Mouse (Mus musculus) stomach, embryonic 15.5 days (tissue): ENCODE data around the gene Adgrb2. TPM values are rescaled to one million over a fixed set of nuclear protein-coding genes. Genes with fewer than 3 reads are reported as not detected.

ENCODE experiments used
- ATAC-seq: fragments of 200-750 bp; cut with Nextera tagmentation; 2 replicates; pipeline ENCODE4 v1.8.0; 2017; ENCODE audit warnings: low read depth, moderate number of reproducible peaks, moderate TSS enrichment; ENCODE audit not compliant: insufficient read depth, low FRiP score
- H3K27ac ChIP-seq: fragments of 300-500 bp; sonication (generic); 2 replicates; pipeline ENCODE4 v1.5.1; 2015; ENCODE audit warnings: mild to moderate bottlenecking, inconsistent platforms
- H3K27me3 ChIP-seq: fragments of 300-500 bp; sonication (generic); replicated peaks from 2 replicates; pipeline ENCODE4 v1.6.1; 2015; ENCODE audit warnings: inconsistent platforms
- H3K36me3 ChIP-seq: fragments of 300-500 bp; sonication (generic); 2 replicates; pipeline ENCODE4 v1.6.1; 2015; ENCODE audit warnings: inconsistent platforms
- H3K4me1 ChIP-seq: fragments of 300-500 bp; sonication (generic); 2 replicates; pipeline ENCODE4 v1.6.1; 2015; ENCODE audit warnings: inconsistent platforms
- H3K4me2 ChIP-seq: fragments of 300-500 bp; sonication (generic); 2 replicates; pipeline ENCODE4 v1.6.1; 2015; ENCODE audit warnings: mild to moderate bottlenecking, inconsistent platforms
- H3K4me3 ChIP-seq: fragments of 300-500 bp; sonication (generic); replicated peaks from 2 replicates; pipeline ENCODE4 v1.5.1; 2015; ENCODE audit warnings: inconsistent platforms
- H3K9ac ChIP-seq: fragments of 300-500 bp; sonication (generic); 2 replicates; pipeline ENCODE4 v1.6.1; 2015; ENCODE audit warnings: inconsistent platforms
- H3K9me3 ChIP-seq: fragments of 300-500 bp; sonication (generic); 2 replicates; pipeline ENCODE4 v1.6.1; 2016; ENCODE audit warnings: inconsistent platforms
- WGBS: fragments of 180-500 bp; shearing (Covaris S2); methylation state at CpG from one replicate; pipeline ENCODE4 v1.1.7; 2015; 5-methylcytosine and 5-hydroxymethylcytosine counted together
- polyA plus RNA-seq: library from polyadenylated mRNA; unstranded; fragments of >200 nt; fragmentation: Nextera tagmentation; extraction: Ambion mirVana; gene quantifications from 2 replicates; pipeline ENCODE4 v1.2.1, GENCODE M21; 2015

Gene Adgrb2
- 2.8 and 3.8 TPM in 2 replicates for polyA plus RNA-seq

GRCm38 (mm10) chr4:129984421-129985061, at the start of gene Adgrb2:
Adgrb2 (plus strand) TSS chr4:129984870.
- Histone ChIP-seq H3K36me3 (no peaks in the 10 kb centered on the region), H3K9ac (peak within 1 kb of the TSS; percentile 33; the same call in 1 of the 2 replicates), H3K4me1 (peaks cover 38% of the 10 kb centered on the region), H3K4me3 (peak within 1 kb of the TSS; percentile 56), H3K9me3 (no peaks in the 10 kb centered on the region), H3K27me3 (peaks cover 40% of the 10 kb centered on the region), H3K4me2 (peak within 1 kb of the TSS; percentile 91), H3K27ac (no peak within 1 kb of the TSS)
- under 1% methylated on average over 30 of the region's 77 CpGs for WGBS
- ATAC-seq, result no peak; the same call in 1 of the 2 replicates

- no peaks in the 10 kb centered on the region for H3K36me3 ChIP-seq
- no peaks in the 10 kb centered on the region for H3K27me3 ChIP-seq
- H3K4me3 ChIP-seq, result no peak overlapping the region
- H3K27ac ChIP-seq, result no peak overlapping the region
- WGBS, result 57% methylated on average over 6 of the region's 6 CpGs
- no peaks in the 10 kb centered on the region for H3K9me3 ChIP-seq
- H3K4me1 ChIP-seq, result no peaks in the 10 kb centered on the region
- no peak overlapping the region for H3K4me2 ChIP-seq
- ATAC-seq, result peak; percentile 39; the same call in 1 of the 2 replicates
- no peak overlapping the region for H3K9ac ChIP-seq
Observed at GRCm38 (mm10) chr4:129951359-129951821, 33.3 kb upstream of the Adgrb2 start.

- no peak for ATAC-seq
- 61% methylated on average over 5 of the region's 5 CpGs for WGBS
- H3K4me3 ChIP-seq, result no peak overlapping the region
- H3K36me3 ChIP-seq, result no peaks in the 10 kb centered on the region
- no peaks in the 10 kb centered on the region for H3K9me3 ChIP-seq
- no peaks in the 10 kb centered on the region for H3K4me1 ChIP-seq
- no peak overlapping the region for H3K27ac ChIP-seq
- H3K9ac ChIP-seq, result no peak overlapping the region
- H3K4me2 ChIP-seq, result no peak overlapping the region
- no peaks in the 10 kb centered on the region for H3K27me3 ChIP-seq
Observed at GRCm38 (mm10) chr4:129952241-129952810, 32.3 kb upstream of the Adgrb2 start.

GRCm38 (mm10) chr4:129954527-129954926, 30.1 kb upstream of the Adgrb2 start:
- Histone ChIP-seq H3K27ac (no peak overlapping the region), H3K27me3 (no peaks in the 10 kb centered on the region; the same call in 1 of the 2 replicates), H3K36me3 (no peaks in the 10 kb centered on the region), H3K4me1 (no peaks in the 10 kb centered on the region), H3K9me3 (no peaks in the 10 kb centered on the region), H3K4me3 (no peak overlapping the region), H3K9ac (no peak overlapping the region), H3K4me2 (no peak overlapping the region)
- no peak for ATAC-seq
- 67% methylated on average over 2 of the region's 2 CpGs for WGBS

- H3K27ac ChIP-seq, result no peak overlapping the region
- H3K27me3 ChIP-seq, result peaks cover 6% of the 10 kb centered on the region; the same call in 1 of the 2 replicates
- under 1% methylated on average over 36 of the region's 37 CpGs for WGBS
- H3K36me3 ChIP-seq, result no peaks in the 10 kb centered on the region
- H3K4me1 ChIP-seq, result peaks cover 7% of the 10 kb centered on the region
- no peak overlapping the region for H3K9ac ChIP-seq
- H3K4me3 ChIP-seq, result peak overlapping the region; percentile 43
- no peaks in the 10 kb centered on the region for H3K9me3 ChIP-seq
- peak; percentile 51; the same call in 1 of the 2 replicates for ATAC-seq
- H3K4me2 ChIP-seq, result peak overlapping the region; percentile 87
Observed at GRCm38 (mm10) chr4:129960180-129960944, 24.3 kb upstream of the Adgrb2 start.

- Histone ChIP-seq H3K4me2 (no peak overlapping the region), H3K27me3 (0 out of 2 replicates have a peak, but pooled peaks cover 6% of the 10 kb centered on the region), H3K4me3 (no peak overlapping the region), H3K36me3 (no peaks in the 10 kb centered on the region), H3K4me1 (peaks cover 4% of the 10 kb centered on the region), H3K9ac (no peak overlapping the region), H3K9me3 (no peaks in the 10 kb centered on the region), H3K27ac (no peak overlapping the region)
- 54% methylated on average over 11 of the region's 11 CpGs for WGBS
- ATAC-seq, result no peak
Observed at GRCm38 (mm10) chr4:129965294-129965693, 19.4 kb upstream of the Adgrb2 start.

- peaks cover 4% of the 10 kb centered on the region; the same call in 1 of the 2 replicates for H3K4me1 ChIP-seq
- no peaks in the 10 kb centered on the region for H3K9me3 ChIP-seq
- H3K4me2 ChIP-seq, result no peak overlapping the region
- 37% methylated on average over 10 of the region's 10 CpGs for WGBS
- H3K36me3 ChIP-seq, result no peaks in the 10 kb centered on the region
- no peak overlapping the region for H3K4me3 ChIP-seq
- no peak for ATAC-seq
- no peak overlapping the region for H3K9ac ChIP-seq
- 0 out of 2 replicates have a peak, but pooled peaks cover 2% of the 10 kb centered on the region for H3K27me3 ChIP-seq
- no peak overlapping the region for H3K27ac ChIP-seq
Observed at GRCm38 (mm10) chr4:129966201-129966600, 18.5 kb upstream of the Adgrb2 start.

GRCm38 (mm10) chr4:129967024-129968014, 17.4 kb upstream of the Adgrb2 start:
- H3K27me3 ChIP-seq, result no peaks in the 10 kb centered on the region
- peaks cover 11% of the 10 kb centered on the region for H3K4me1 ChIP-seq
- no peak overlapping the region for H3K4me3 ChIP-seq
- H3K27ac ChIP-seq, result no peak overlapping the region
- no peak overlapping the region for H3K9ac ChIP-seq
- no peaks in the 10 kb centered on the region for H3K36me3 ChIP-seq
- no peak for ATAC-seq
- no peaks in the 10 kb centered on the region for H3K9me3 ChIP-seq
- no peak overlapping the region for H3K4me2 ChIP-seq
- 49% methylated on average over 13 of the region's 13 CpGs for WGBS

- no peak overlapping the region for H3K27ac ChIP-seq
- no peaks in the 10 kb centered on the region for H3K36me3 ChIP-seq
- peaks cover 8% of the 10 kb centered on the region; the same call in 1 of the 2 replicates for H3K27me3 ChIP-seq
- WGBS, result 56% methylated on average over 8 of the region's 8 CpGs
- ATAC-seq, result no peak
- H3K4me3 ChIP-seq, result no peak overlapping the region
- no peak overlapping the region for H3K9ac ChIP-seq
- no peak overlapping the region for H3K4me2 ChIP-seq
- no peaks in the 10 kb centered on the region for H3K9me3 ChIP-seq
- H3K4me1 ChIP-seq, result peaks cover 11% of the 10 kb centered on the region
Observed at GRCm38 (mm10) chr4:129970168-129970567, 14.5 kb upstream of the Adgrb2 start.

- Histone ChIP-seq H3K9me3 (no peaks in the 10 kb centered on the region), H3K4me1 (peaks cover 11% of the 10 kb centered on the region), H3K27ac (no peak overlapping the region), H3K4me2 (no peak overlapping the region), H3K27me3 (peaks cover 8% of the 10 kb centered on the region; the same call in 1 of the 2 replicates), H3K36me3 (no peaks in the 10 kb centered on the region), H3K9ac (no peak overlapping the region), H3K4me3 (no peak overlapping the region)
- no peak for ATAC-seq
- 84% methylated on average over 11 of the region's 11 CpGs for WGBS
Observed at GRCm38 (mm10) chr4:129970861-129971260, 13.8 kb upstream of the Adgrb2 start.

- H3K9me3 ChIP-seq, result no peaks in the 10 kb centered on the region
- no peak for ATAC-seq
- peaks cover 8% of the 10 kb centered on the region; the same call in 1 of the 2 replicates for H3K27me3 ChIP-seq
- no peak overlapping the region for H3K27ac ChIP-seq
- no peak overlapping the region for H3K4me2 ChIP-seq
- no peak overlapping the region for H3K4me3 ChIP-seq
- H3K36me3 ChIP-seq, result no peaks in the 10 kb centered on the region
- H3K9ac ChIP-seq, result no peak overlapping the region
- H3K4me1 ChIP-seq, result peaks cover 13% of the 10 kb centered on the region
- 29% methylated on average over 7 of the region's 7 CpGs for WGBS
Observed at GRCm38 (mm10) chr4:129971989-129972388, 12.7 kb upstream of the Adgrb2 start.
